Mouse (Mus musculus): ENCODE measurements around the gene Nfe2l1. TPM values are rescaled to one million over a fixed set of nuclear protein-coding genes. Genes with fewer than 3 reads are reported as not detected.
"Not testable (repeated sequence)": the region's sequence is repeated elsewhere in the genome, so short reads cannot be mapped to it uniquely, and the experiment has no call there.

The Nfe2l1 gene
- polyA plus RNA-seq, 1 experiment from 2014 or later, result 67.8 TPM

DNA sequence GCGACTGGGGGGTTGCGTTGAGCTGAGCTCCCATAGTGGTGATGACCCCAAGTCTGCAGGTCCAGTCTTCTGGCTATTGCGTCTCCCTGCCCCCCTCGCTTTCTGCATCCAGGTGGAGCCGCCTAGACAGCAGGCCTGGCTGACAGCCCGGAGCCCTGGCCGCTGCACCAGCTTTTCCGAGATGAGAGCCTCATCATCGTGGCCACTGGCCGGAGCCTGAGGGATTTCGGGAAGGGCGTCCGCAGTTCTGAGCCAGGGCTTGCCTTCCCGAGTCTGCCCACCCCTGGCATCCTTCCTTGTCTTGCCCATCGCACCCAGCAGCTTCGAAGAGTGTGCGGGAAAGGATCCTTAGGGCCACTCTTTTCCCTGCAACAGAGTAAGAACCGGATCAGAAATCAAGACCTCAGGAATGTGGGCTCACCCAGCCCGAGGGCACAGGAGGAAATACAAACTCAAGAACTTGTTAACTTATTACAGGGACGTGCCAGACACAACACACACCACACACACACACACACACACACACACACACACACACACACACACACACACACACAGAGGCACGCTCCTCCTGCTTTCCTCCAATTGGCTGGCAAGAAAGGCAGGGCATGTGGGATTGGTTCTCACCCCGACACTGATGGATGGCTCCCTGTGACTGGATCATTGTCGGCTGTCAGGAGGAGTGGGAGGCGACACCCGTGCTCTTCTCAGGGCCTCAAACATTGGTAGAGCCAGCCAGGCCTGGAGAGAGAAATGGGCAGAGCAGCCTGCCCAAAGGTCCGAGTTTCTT lies 33.6 kb upstream of the Nfe2l1 start:
- Histone ChIP-seq H3K27me3 (0 out of 2 replicates have a peak, but pooled peaks cover 3% of the 10 kb centered on the region), H3K9ac (replicated peaks) (no peak overlapping the region), H3K4me3 (replicated peaks) (no peak overlapping the region), H3K4me2 (replicated peaks) (peak overlapping the region; percentile 26), H3K36me3 (no peaks in the 10 kb centered on the region), H3K9me3 (no peaks in the 10 kb centered on the region), H3K4me1 (replicated peaks) (peaks cover 40% of the 10 kb centered on the region), H3K27ac (peak overlapping the region; percentile 3; the same call in 1 of the 2 replicates)
- 17% methylated on average over 25 of the region's 26 CpGs for WGBS
- ATAC-seq, result peak; percentile 41

DNA sequence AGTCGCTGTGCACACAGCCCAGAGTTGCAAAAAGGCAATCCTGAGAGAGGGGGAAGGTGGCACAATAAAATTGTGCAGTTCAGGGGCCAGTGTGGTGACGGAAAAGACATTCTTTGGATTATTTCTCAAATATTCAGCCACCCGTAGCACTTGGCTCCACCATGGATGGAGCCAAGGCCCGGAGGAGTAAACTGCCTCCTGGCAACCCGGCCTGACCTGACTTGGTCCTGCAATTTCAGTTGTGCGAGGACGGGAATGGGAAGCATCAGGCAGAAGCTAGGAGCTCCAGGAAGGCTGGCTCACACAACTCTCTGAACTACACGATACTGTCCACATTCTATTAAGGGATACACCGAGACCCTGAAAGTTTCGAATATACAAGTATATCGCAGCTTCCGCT lies 32.8 kb upstream of the Nfe2l1 start:
- Histone ChIP-seq H3K9ac (replicated peaks) (no peak overlapping the region), H3K4me2 (replicated peaks) (peak overlapping the region; percentile 86), H3K36me3 (no peaks in the 10 kb centered on the region), H3K9me3 (no peaks in the 10 kb centered on the region), H3K27ac (peak overlapping the region; percentile 57; the same call in 1 of the 2 replicates), H3K27me3 (0 out of 2 replicates have a peak, but pooled peaks cover 3% of the 10 kb centered on the region), H3K4me3 (replicated peaks) (peak overlapping the region; percentile 43; the same call in 1 of the 2 replicates), H3K4me1 (replicated peaks) (peaks cover 40% of the 10 kb centered on the region)
- no peak for ATAC-seq
- WGBS, result 52% methylated on average over 12 of the region's 12 CpGs

DNA sequence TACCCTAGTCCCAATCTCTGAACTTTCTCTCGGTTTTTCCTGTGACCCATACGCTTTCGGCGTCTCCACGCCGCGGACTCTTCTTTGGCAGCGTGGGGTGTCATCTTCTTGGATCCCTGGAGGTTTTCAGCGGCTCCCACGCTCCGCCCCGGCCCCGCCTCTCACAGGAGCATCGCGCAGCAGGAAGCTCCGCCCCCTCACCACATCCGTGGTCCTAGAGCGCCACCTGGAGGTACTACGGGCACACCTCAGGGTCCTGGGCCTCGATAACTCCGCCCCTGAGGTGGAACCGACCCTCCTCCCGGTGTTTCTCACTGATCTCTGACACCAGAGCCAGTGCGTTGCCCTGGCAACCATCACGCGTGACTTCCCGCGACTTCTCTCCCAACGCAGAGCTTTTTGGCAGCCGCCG lies 32.1 kb upstream of the Nfe2l1 start:
- under 1% methylated on average over 31 of the region's 31 CpGs for WGBS
- Histone ChIP-seq H3K4me2 (replicated peaks) (peak overlapping the region; percentile 86), H3K9me3 (no peaks in the 10 kb centered on the region), H3K4me3 (replicated peaks) (peak overlapping the region; percentile 43), H3K36me3 (no peaks in the 10 kb centered on the region), H3K9ac (replicated peaks) (peak overlapping the region; percentile 57), H3K27me3 (0 out of 2 replicates have a peak, but pooled peaks cover 3% of the 10 kb centered on the region), H3K4me1 (replicated peaks) (peaks cover 36% of the 10 kb centered on the region), H3K27ac (no peak overlapping the region)
- ATAC-seq, result peak; percentile 82

DNA sequence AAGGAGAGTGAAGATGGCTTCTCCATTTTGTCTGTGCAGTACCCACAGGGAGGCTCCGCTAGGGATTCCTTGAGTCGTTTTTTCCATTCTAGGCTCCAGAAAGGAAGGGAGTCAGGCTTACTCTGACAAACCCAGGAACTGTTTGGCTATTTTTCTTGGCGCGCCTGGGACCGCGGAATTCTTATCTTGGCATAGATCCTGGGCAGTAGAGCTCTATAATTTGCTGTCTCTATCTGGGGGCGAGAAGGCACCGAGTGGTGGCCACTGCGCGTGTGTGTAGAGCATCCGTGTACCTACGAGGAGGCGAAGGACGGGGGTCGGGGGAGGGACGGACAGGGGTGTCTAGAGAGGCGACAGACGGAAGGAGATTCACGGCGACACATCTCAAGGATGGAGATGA lies 31.7 kb upstream of the Nfe2l1 start:
- Histone ChIP-seq H3K9me3 (no peaks in the 10 kb centered on the region), H3K4me2 (replicated peaks) (peak overlapping the region; percentile 86), H3K27me3 (0 out of 2 replicates have a peak, but pooled peaks cover 3% of the 10 kb centered on the region), H3K4me3 (replicated peaks) (peak overlapping the region; percentile 43), H3K4me1 (replicated peaks) (peaks cover 36% of the 10 kb centered on the region), H3K27ac (no peak overlapping the region), H3K9ac (replicated peaks) (peak overlapping the region; percentile 57), H3K36me3 (no peaks in the 10 kb centered on the region)
- ATAC-seq, result peak; percentile 53
- 2% methylated on average over 20 of the region's 20 CpGs for WGBS

DNA sequence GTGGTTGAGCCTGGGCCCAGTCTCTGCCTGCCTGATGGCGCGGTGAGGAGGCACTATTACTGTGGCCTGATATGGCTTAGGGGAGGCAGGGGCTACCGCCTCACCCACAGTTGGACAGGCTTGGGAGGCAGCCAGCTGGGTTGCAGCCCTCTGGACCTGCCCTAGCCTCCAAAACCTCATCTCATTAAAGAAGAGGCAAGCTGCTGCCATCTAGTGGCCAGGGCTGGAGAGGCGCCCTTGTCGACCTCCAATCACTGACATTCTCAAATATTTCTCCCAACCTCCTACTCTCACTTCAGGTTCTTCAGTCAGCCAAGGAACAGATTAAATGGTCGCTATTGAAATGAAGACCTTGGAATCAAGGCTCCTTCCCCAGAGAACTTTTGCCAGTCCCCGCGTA lies 30.8 kb upstream of the Nfe2l1 start:
- 6% methylated on average over 8 of the region's 8 CpGs for WGBS
- Histone ChIP-seq H3K27ac (no peak overlapping the region), H3K9me3 (no peaks in the 10 kb centered on the region), H3K9ac (replicated peaks) (no peak overlapping the region), H3K4me3 (replicated peaks) (no peak overlapping the region), H3K4me1 (replicated peaks) (peaks cover 36% of the 10 kb centered on the region), H3K27me3 (0 out of 2 replicates have a peak, but pooled peaks cover 3% of the 10 kb centered on the region), H3K36me3 (no peaks in the 10 kb centered on the region), H3K4me2 (replicated peaks) (peak overlapping the region; percentile 86)
- peak; percentile 67 for ATAC-seq

DNA sequence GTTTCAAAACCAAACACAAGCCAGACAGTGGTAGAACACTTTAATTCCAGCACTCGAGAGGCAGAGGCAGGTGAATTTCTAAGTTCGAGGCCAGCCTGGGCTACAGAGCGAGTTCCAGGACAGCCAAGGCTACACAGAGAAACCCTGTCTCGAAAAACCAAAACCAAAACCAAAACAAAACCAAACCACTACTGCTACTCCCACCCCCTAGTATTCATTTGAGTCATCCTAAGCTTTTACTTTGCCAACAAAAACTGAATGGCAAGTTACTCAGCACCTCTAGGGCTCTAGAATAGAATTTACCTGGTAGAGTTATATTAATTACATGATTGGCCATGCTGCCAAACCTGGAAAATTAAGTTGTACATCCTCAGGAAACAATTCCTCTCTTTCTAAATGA lies 29.9 kb upstream of the Nfe2l1 start:
- WGBS, result 89% methylated on average over 4 of the region's 4 CpGs
- Histone ChIP-seq H3K27ac (no peak overlapping the region), H3K4me3 (replicated peaks) (no peak overlapping the region), H3K9me3 (no peaks in the 10 kb centered on the region), H3K27me3 (0 out of 2 replicates have a peak, but pooled peaks cover 3% of the 10 kb centered on the region), H3K9ac (replicated peaks) (no peak overlapping the region), H3K4me2 (replicated peaks) (no peak overlapping the region), H3K4me1 (replicated peaks) (peaks cover 36% of the 10 kb centered on the region), H3K36me3 (no peaks in the 10 kb centered on the region)
- ATAC-seq, result no peak

DNA sequence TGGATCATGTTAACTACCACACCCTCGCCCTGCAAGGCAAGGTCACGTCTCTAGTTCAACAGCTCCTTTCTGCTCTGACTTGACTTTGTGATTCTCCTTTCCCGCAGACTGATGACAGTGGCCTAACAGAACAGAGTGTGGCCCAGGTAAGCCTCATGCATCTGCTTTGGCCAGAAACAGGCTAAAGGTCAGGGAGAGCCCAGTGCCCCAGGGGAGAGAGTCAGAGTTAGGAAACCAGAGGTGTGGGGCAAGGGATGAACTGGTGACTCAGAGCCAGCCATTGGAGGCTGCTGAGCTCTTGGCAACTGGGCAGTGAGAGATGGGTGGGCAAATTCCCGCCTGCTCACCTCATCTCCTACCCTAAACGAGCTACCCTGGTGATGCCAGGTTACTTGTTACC lies 27.7 kb upstream of the Nfe2l1 start:
- Histone ChIP-seq H3K27me3 (0 out of 2 replicates have a peak, but pooled peaks cover 3% of the 10 kb centered on the region), H3K9ac (replicated peaks) (no peak overlapping the region), H3K27ac (no peak overlapping the region), H3K36me3 (no peaks in the 10 kb centered on the region), H3K4me3 (replicated peaks) (no peak overlapping the region), H3K9me3 (no peaks in the 10 kb centered on the region), H3K4me1 (replicated peaks) (peaks cover 19% of the 10 kb centered on the region), H3K4me2 (replicated peaks) (no peak overlapping the region)
- 82% methylated on average over 5 of the region's 5 CpGs for WGBS
- no peak for ATAC-seq

DNA sequence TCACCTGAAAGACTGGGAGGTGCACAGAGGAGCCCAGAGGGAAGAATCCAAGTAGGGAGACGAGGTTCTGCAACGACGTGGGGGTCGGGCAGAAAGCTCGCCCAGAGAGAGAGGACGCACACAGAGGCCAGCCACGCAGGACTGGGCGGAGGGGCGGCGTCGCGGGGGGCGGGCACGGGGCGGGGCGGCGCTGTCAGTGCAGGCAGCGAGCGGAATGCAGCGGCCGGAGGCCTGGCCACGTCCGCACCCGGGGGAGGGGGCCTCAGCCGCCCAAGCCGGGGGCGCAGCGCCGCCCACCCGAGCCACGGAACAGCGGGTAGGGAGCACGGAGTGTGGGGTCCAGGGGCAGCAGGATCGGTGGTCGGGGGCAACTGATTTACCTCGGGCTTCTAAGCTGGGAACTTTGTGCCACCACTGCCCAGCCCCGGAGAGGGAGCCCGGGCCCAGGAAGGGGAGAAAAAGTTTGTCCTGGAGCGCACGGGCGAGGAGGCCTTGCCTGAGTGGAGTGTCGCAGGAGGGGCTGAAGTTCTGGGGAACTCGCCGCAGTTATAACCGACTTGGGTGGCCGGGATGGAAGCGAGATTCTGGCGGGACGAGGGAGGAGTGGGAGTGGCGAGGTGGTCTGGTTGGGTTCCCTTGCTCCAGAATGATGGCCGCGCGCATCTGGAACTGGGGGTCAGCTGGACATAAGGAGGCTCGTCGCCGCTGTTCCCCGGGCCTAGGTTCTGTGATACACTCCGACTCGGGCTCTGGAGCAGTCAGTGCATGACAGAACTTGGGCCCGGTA lies 20.1 kb upstream of the Nfe2l1 start, which contains the start of gene Copz2:
Gene Copz2, plus strand, starts transcription at position 190 of the 787 bp plus-strand sequence.
- Histone ChIP-seq H3K36me3 (no peaks in the 10 kb centered on the region), H3K9me3 (no peaks in the 10 kb centered on the region), H3K27ac (no peak within 1 kb of the TSS), H3K4me1 (replicated peaks) (peaks cover 10% of the 10 kb centered on the region; the same call in 1 of the 2 replicates), H3K9ac (replicated peaks) (peak within 1 kb of the TSS; percentile 56), H3K27me3 (peaks cover 22% of the 10 kb centered on the region), H3K4me2 (replicated peaks) (peak within 1 kb of the TSS; percentile 75), H3K4me3 (replicated peaks) (peak within 1 kb of the TSS; percentile 44)
- no peak for ATAC-seq
- 2% methylated on average over 58 of the region's 60 CpGs for WGBS

DNA sequence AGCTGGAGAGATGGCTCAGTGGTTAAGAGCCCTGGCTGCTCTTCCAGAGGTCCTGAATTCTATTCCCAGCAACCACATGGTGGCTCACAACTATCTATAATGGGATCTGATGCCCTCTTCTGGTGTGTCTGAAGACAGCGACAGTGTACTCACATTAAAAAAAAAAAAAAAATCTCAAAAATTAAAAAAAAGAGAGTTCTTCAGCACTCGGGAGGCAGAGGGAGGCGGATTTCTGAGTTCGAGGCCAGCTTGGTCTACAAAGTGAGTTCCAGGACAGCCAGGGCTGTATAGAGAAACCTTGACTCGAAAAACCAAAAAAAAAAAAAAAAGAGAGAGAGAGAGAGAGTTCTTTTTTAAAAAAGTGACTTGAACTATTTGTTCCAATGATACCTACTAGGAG lies 19.4 kb upstream of the Nfe2l1 start:
- not testable (repeated sequence) for H3K4me3 ChIP-seq (replicated peaks)

DNA sequence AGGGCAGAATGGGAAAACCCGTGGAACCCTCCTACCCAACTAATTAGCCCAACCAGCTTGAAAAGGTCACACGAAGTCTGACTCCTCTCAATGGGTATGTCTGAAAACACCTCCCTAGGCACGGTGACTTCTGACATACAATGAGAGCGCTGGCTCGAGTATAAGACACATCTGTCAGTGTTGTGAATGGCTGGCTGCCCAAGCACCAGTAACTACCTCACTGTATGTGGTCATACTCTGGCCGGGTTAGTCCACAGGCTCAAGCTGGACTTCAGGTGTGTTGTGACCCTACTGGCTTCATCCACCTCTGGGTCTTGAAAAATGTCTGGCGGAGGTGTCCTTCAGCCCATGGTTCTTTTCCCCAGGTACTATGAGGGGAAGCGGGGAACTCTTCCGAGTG lies 18.9 kb upstream of the Nfe2l1 start:
- Histone ChIP-seq H3K27ac (no peak overlapping the region), H3K9me3 (no peaks in the 10 kb centered on the region), H3K4me2 (replicated peaks) (no peak overlapping the region), H3K27me3 (peaks cover 22% of the 10 kb centered on the region), H3K9ac (replicated peaks) (no peak overlapping the region), H3K4me1 (replicated peaks) (peaks cover 10% of the 10 kb centered on the region; the same call in 1 of the 2 replicates), H3K4me3 (replicated peaks) (no peak overlapping the region), H3K36me3 (no peaks in the 10 kb centered on the region)
- no peak for ATAC-seq
- WGBS, result 67% methylated on average over 9 of the region's 9 CpGs

More for the DNA sequence above, 19.4 kb upstream of the Nfe2l1 start:
- Histone ChIP-seq H3K4me2 (replicated peaks) (peak overlapping the region; percentile 75), H3K27me3 (peaks cover 22% of the 10 kb centered on the region), H3K4me1 (replicated peaks) (peaks cover 10% of the 10 kb centered on the region; the same call in 1 of the 2 replicates)
- not testable (repeated sequence) for ATAC-seq; H3K9ac ChIP-seq (replicated peaks); H3K9me3 ChIP-seq; H3K27ac ChIP-seq; H3K36me3 ChIP-seq
- WGBS, result 81% methylated on average over 5 of the region's 5 CpGs

DNA sequence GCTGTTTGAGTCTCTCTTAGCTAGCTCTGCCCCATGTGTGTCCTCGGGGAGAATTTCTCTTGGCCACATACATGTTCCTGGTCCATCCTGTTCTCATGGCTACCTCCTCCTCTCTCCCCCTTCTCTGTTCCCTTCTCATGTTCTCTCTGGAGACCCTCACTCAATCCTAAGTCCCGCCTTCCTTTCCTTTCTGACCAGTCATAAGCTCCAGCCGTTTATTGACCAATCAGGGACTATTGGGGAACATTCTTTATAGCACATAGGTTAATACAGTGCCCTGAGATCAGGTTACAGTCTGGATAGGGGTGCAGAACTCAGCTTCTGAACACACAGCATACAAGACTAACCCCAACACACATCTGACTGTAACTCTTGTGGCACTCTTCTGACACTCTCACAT lies 17.5 kb upstream of the Nfe2l1 start:
- 64% methylated on average over 3 of the region's 3 CpGs for WGBS
- ATAC-seq, result no peak
- peaks cover 22% of the 10 kb centered on the region for H3K27me3 ChIP-seq

DNA sequence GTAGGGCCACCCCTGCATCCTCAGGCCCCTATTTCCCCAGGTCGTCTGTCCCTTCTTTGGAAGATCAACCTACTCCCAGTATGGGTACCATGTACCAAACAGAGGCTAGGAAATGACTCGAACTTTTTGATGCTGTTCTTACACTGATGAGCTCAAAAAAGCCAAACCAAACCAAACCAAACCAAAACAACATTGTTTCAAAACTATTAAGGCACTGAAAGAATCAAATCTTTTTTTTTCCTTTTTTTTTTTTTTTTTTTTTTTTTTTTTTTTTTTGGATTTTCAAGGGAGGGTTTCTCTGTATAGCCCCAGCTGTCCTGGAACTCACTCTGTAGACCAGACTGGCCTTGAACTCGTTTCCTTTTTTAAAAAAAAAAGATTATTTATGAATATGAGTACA lies 13.9 kb upstream of the Nfe2l1 start:
- Histone ChIP-seq H3K4me3 (replicated peaks) (no peak overlapping the region), H3K27ac (no peak overlapping the region), H3K4me2 (replicated peaks) (no peak overlapping the region), H3K27me3 (peaks cover under 1% of the 10 kb centered on the region; the same call in 1 of the 2 replicates), H3K9ac (replicated peaks) (no peak overlapping the region), H3K4me1 (replicated peaks) (0 out of 2 replicates have a peak, but pooled peaks cover 5% of the 10 kb centered on the region), H3K9me3 (no peaks in the 10 kb centered on the region), H3K36me3 (no peaks in the 10 kb centered on the region)
- no peak for ATAC-seq
- 53% methylated on average over 3 of the region's 3 CpGs for WGBS

More for the DNA sequence above, 17.5 kb upstream of the Nfe2l1 start:
- no peaks in the 10 kb centered on the region for H3K9me3 ChIP-seq
- H3K4me2 ChIP-seq (replicated peaks), result no peak overlapping the region
- H3K4me1 ChIP-seq (replicated peaks), result peaks cover 10% of the 10 kb centered on the region; the same call in 1 of the 2 replicates
- H3K36me3 ChIP-seq, result no peaks in the 10 kb centered on the region
- H3K4me3 ChIP-seq (replicated peaks), result no peak overlapping the region
- no peak overlapping the region for H3K9ac ChIP-seq (replicated peaks)
- H3K27ac ChIP-seq, result no peak overlapping the region

All from midbrain, embryonic 13.5 days (tissue).